Mouse (Mus musculus) layer of hippocampus, postnatal 25 days (tissue): Measurements from ENCODE around the gene Ttll5. TPM values are rescaled to one million over a fixed set of nuclear protein-coding genes. Genes with fewer than 3 reads are reported as not detected.
A peak's percentile ranks its signal among the peaks of the same experiment; 100 is the strongest.

ENCODE experiments used
- DNase-seq, 2 experiments: peaks; one replicate each; pipeline ENCODE4 v3.0.0; 2022; ENCODE audit warnings: mixed read lengths in 2 of 2, low spot score in 1 of 2; ENCODE audit errors: extremely low spot score in 1 of 2
- total RNA-seq, 2 experiments: library from RNA; stranded (reverse); gene quantifications; 2 replicates each; pipeline ENCODE4 v1.2.3; 2021

Ttll5 gene
- total RNA-seq, 2 experiments from 2014 or later = 40.1 to 44.2 TPM

- no peak for DNase-seq
Observed at GRCm38 (mm10) chr12:85912712-85913504, 88.4 kb downstream of the Ttll5 start.

DNA sequence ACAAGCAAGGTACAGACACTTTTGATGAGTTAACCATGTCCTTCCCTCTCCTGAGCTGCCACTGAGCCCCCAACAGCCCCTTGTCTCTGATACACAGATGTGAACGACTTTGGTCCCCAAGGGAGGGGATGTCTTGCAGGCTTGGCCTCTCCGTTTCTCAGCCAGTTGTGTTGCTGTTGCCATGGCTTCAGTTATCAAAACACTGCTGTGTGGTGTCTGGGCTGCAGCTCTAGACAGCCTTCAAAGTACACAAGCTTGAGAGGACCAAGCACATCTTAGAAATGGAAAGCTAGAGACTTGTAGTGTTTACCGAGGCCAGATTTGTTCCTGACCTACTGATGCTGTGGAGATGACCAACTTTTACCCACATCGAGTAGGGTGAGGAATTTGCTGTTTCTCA, 102.4 kb downstream of the Ttll5 start:
- no peak for DNase-seq

DNA sequence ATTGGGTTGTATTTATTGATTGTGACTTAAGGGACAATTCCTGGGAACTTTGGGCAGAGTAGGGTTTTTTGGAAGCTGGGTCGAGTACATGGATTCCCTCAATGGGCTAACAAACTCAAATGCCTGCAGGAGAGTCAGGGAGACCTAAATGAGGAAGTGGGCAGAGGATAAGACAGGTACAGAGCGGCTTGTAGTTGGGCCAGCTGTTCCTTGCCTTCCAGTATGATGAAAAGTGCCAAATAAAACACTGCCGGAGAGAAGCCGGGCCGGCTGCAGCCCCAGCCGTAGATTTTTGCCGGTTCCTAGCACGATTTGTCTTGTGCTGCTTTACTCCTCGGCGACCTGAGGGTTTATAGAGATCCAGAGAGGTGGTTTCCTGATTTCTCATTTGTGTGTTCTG, 104.1 kb downstream of the Ttll5 start:
- no peak for DNase-seq

GRCm38 (mm10) chr12:85929711-85930110, 105.3 kb downstream of the Ttll5 start:
- DNase-seq = no peak

GRCm38 (mm10) chr12:85930713-85931112, 106.3 kb downstream of the Ttll5 start:
- no peak for DNase-seq

GRCm38 (mm10) chr12:85933241-85933640, 108.8 kb downstream of the Ttll5 start:
- no peak for DNase-seq

DNA sequence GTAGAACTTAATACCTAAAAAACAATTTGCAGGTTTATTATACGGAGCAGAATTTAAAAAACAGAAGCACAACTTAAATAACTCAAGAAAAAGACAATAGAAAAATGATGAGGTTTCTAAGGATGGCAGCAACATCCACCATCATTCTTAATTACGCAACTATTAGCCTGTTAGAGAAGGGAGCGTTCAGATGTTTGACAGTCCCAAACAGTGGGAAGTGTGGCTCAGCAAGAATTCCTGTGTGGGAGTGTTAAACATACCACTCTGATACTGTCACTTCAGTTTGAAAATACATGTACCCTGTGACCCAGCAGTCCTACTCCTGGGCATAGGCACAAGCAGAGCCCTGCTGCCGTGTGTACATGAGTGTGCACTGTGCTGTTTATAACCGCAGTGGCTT, 112.9 kb downstream of the Ttll5 start:
- DNase-seq = no peak

- no peak for DNase-seq
Observed at GRCm38 (mm10) chr12:85943456-85943855, 119.0 kb downstream of the Ttll5 start.

- no peak for DNase-seq
Observed at GRCm38 (mm10) chr12:85944419-85944818, 120.0 kb downstream of the Ttll5 start.

DNA sequence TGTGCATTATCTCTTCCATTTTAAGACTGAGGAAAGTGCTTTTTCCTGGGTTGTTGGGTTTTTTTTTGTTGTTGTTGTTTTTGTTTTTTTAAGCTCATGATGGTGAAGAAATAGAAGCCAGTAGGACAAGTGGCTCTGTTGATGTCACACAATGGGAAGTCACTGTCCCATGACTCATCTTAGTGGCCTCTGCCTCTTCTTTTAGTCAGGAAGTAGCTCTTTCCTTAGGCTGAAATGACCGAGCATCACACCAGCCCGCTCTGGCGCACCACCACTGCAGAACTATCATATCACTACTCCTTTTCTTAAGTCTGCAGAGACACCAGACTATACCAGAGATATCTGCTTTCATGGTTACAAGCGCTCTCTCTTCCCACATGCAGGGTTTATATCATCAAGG, 122.7 kb downstream of the Ttll5 start:
- DNase-seq = no peak

DNA sequence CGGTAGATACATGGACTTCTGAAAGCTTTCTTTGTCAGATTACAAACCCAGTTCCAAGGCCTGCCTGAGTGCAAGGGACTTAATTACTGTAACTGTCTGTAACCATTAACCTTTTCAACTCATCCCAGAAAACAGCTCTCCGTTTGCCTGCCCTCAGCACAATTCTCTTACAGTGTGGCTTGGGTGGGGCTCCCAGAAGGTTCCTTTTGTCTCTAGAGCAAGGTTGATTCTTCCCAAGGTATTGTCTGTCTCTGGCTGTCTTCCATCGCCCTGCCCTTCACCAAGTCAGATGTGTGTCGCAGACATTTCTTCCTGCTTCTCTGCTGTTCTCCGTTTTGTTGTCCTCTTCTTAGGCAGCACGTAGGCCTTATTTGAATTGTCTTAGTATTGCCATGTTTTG, 125.2 kb downstream of the Ttll5 start:
- no peak for DNase-seq

- no peak for DNase-seq
Observed at GRCm38 (mm10) chr12:85950371-85950770, 125.9 kb downstream of the Ttll5 start.

GRCm38 (mm10) chr12:85951036-85951435, 126.6 kb downstream of the Ttll5 start:
- no peak for DNase-seq

GRCm38 (mm10) chr12:85951822-85952221, 127.4 kb downstream of the Ttll5 start:
- no peak for DNase-seq

GRCm38 (mm10) chr12:85952349-85952748, 127.9 kb downstream of the Ttll5 start:
- no peak for DNase-seq

- no peak for DNase-seq
Observed at GRCm38 (mm10) chr12:85954167-85954566, 129.7 kb downstream of the Ttll5 start.

GRCm38 (mm10) chr12:85955062-85955461, 130.6 kb downstream of the Ttll5 start:
- no peak for DNase-seq

GRCm38 (mm10) chr12:85955690-85956089, 131.2 kb downstream of the Ttll5 start:
- DNase-seq = no peak

GRCm38 (mm10) chr12:85956251-85956650, 131.8 kb downstream of the Ttll5 start:
- DNase-seq = peak in 1 of 2 experiments; percentile 39

GRCm38 (mm10) chr12:85958460-85958859, 134.0 kb downstream of the Ttll5 start:
- no peak for DNase-seq

- no peak for DNase-seq
Observed at GRCm38 (mm10) chr12:85959822-85960501, 135.5 kb downstream of the Ttll5 start.

GRCm38 (mm10) chr12:85960699-85961098, 136.2 kb downstream of the Ttll5 start:
- DNase-seq = no peak
